Mouse (Mus musculus) NIH3T3 (cell line): ENCODE data around the gene Cfap161.

ENCODE experiments used
- DNase-seq: peaks from one replicate; pipeline ENCODE4 v3.0.0-alpha.2; 2012; ENCODE audit warnings: low read depth

The Cfap161 gene

GRCm38 (mm10) chr7:83802007-83802406 lies 7.3 kb upstream of the Cfap161 start:
- peak; percentile 37 for DNase-seq

- DNase-seq, result peak; percentile 60
These were observed 6.8 kb upstream of the Cfap161 start for GRCm38 (mm10) chr7:83801483-83801875.

GRCm38 (mm10) chr7:83800561-83801482 lies 6.1 kb upstream of the Cfap161 start:
- peak; percentile 60 for DNase-seq

- DNase-seq, result no peak
These were observed 5.4 kb upstream of the Cfap161 start for GRCm38 (mm10) chr7:83800071-83800470.

- peak; percentile 76 for DNase-seq
These were observed 3.3 kb upstream of the Cfap161 start for GRCm38 (mm10) chr7:83798004-83798403.

- DNase-seq, result no peak
These were observed 1.5 kb upstream of the Cfap161 start for GRCm38 (mm10) chr7:83796177-83796576.

GRCm38 (mm10) chr7:83794006-83794683 lies 535 bp downstream of the Cfap161 start:
- DNase-seq, result no peak

- DNase-seq, result no peak
These were observed 13.8 kb downstream of the Cfap161 start for GRCm38 (mm10) chr7:83780881-83781280.

- DNase-seq, result no peak
These were observed 14.7 kb downstream of the Cfap161 start for GRCm38 (mm10) chr7:83780026-83780425.

GRCm38 (mm10) chr7:83779028-83779427 lies 15.7 kb downstream of the Cfap161 start:
- no peak for DNase-seq

GRCm38 (mm10) chr7:83778516-83778915 lies 16.2 kb downstream of the Cfap161 start:
- no peak for DNase-seq

GRCm38 (mm10) chr7:83774721-83775120 lies 20.0 kb downstream of the Cfap161 start:
- DNase-seq, result peak; percentile 77

- peak; percentile 68 for DNase-seq
These were observed 31.0 kb downstream of the Cfap161 start for GRCm38 (mm10) chr7:83763674-83764073.

- DNase-seq, result no peak
These were observed 32.3 kb downstream of the Cfap161 start for GRCm38 (mm10) chr7:83762336-83762735.

GRCm38 (mm10) chr7:83751055-83751454 lies 43.6 kb downstream of the Cfap161 start:
- peak; percentile 62 for DNase-seq

- no peak for DNase-seq
These were observed 46.3 kb downstream of the Cfap161 start for GRCm38 (mm10) chr7:83748405-83748804.

- peak; percentile 18 for DNase-seq
These were observed 48.5 kb downstream of the Cfap161 start for GRCm38 (mm10) chr7:83746107-83746687.

GRCm38 (mm10) chr7:83745413-83746106 lies 49.1 kb downstream of the Cfap161 start, which contains the start of gene Il16:
TSS of gene Il16 (minus strand) at chr7:83745726.
- peak; percentile 58 for DNase-seq

- peak; percentile 50 for DNase-seq
These were observed 49.6 kb downstream of the Cfap161 start for GRCm38 (mm10) chr7:83745065-83745412.

GRCm38 (mm10) chr7:83744250-83744649 lies 50.4 kb downstream of the Cfap161 start:
- no peak for DNase-seq

GRCm38 (mm10) chr7:83742690-83743089 lies 52.0 kb downstream of the Cfap161 start:
- DNase-seq, result peak; percentile 15

GRCm38 (mm10) chr7:83742026-83742425 lies 52.7 kb downstream of the Cfap161 start:
- DNase-seq, result no peak
